Mouse (Mus musculus): Measurements from ENCODE around the gene Fgfr2.
"Not testable (repeated sequence)": the region's sequence is repeated elsewhere in the genome, so short reads cannot be mapped to it uniquely, and the experiment has no call there.

Gene Fgfr2

GRCm38 (mm10) chr7:132458493-132458892 lies 664.7 kb downstream of the Fgfr2 start:
- no peak for DNase-seq (ENCODE audit: low read depth, low spot score)

- DNase-seq (ENCODE audit: low read depth, low spot score): no peak
Observed at GRCm38 (mm10) chr7:132455071-132455720, 668.0 kb downstream of the Fgfr2 start.

- no peak for DNase-seq (ENCODE audit: low read depth, low spot score)
Observed at GRCm38 (mm10) chr7:132449891-132450735, 673.0 kb downstream of the Fgfr2 start.

- no peak for DNase-seq (ENCODE audit: low read depth, low spot score)
Observed at GRCm38 (mm10) chr7:132448511-132449154, 674.5 kb downstream of the Fgfr2 start.

- DNase-seq (ENCODE audit: low read depth, low spot score): no peak
Observed at GRCm38 (mm10) chr7:132447558-132447957, 675.6 kb downstream of the Fgfr2 start.

GRCm38 (mm10) chr7:132446841-132447240 lies 676.3 kb downstream of the Fgfr2 start:
- DNase-seq (ENCODE audit: low read depth, low spot score): no peak

- no peak for DNase-seq (ENCODE audit: low read depth, low spot score)
Observed at GRCm38 (mm10) chr7:132444221-132444620, 678.9 kb downstream of the Fgfr2 start.

GRCm38 (mm10) chr7:132443769-132444168 lies 679.4 kb downstream of the Fgfr2 start:
- DNase-seq (ENCODE audit: low read depth, low spot score): no peak

GRCm38 (mm10) chr7:132443134-132443533 lies 680.0 kb downstream of the Fgfr2 start:
- no peak for DNase-seq (ENCODE audit: low read depth, low spot score)

- not testable (repeated sequence) for DNase-seq (ENCODE audit: low read depth, low spot score)
Observed at GRCm38 (mm10) chr7:132442133-132442763, 680.9 kb downstream of the Fgfr2 start.

GRCm38 (mm10) chr7:132439916-132440315 lies 683.2 kb downstream of the Fgfr2 start:
- DNase-seq (ENCODE audit: low read depth, low spot score): no peak

- no peak for DNase-seq (ENCODE audit: low read depth, low spot score)
Observed at GRCm38 (mm10) chr7:132438060-132438459, 685.1 kb downstream of the Fgfr2 start.

GRCm38 (mm10) chr7:132437431-132437830 lies 685.7 kb downstream of the Fgfr2 start:
- no peak for DNase-seq (ENCODE audit: low read depth, low spot score)

- no peak for DNase-seq (ENCODE audit: low read depth, low spot score)
Observed at GRCm38 (mm10) chr7:132435486-132436055, 687.6 kb downstream of the Fgfr2 start.

- DNase-seq (ENCODE audit: low read depth, low spot score): no peak
Observed at GRCm38 (mm10) chr7:132429324-132429723, 693.8 kb downstream of the Fgfr2 start.

- no peak for DNase-seq (ENCODE audit: low read depth, low spot score)
Observed at GRCm38 (mm10) chr7:132428308-132428707, 694.8 kb downstream of the Fgfr2 start.

GRCm38 (mm10) chr7:132426069-132426468 lies 697.1 kb downstream of the Fgfr2 start:
- no peak for DNase-seq (ENCODE audit: low read depth, low spot score)

- DNase-seq (ENCODE audit: low read depth, low spot score): no peak
Observed at GRCm38 (mm10) chr7:132425364-132425999, 697.7 kb downstream of the Fgfr2 start.

GRCm38 (mm10) chr7:132423570-132423969 lies 699.6 kb downstream of the Fgfr2 start:
- DNase-seq (ENCODE audit: low read depth, low spot score): no peak

GRCm38 (mm10) chr7:132419378-132420255 lies 703.5 kb downstream of the Fgfr2 start:
- no peak for DNase-seq (ENCODE audit: low read depth, low spot score)
